In genomic region chr12:31818051-31818461, GRCm38 (mm10) we compare ENCODE assay signal across 12 mouse cellular contexts.
A peak's percentile ranks its signal among the peaks of the same experiment; 100 is the strongest.
DNase-seq lines count a peak whose midpoint lies in the region.
"Had no signal": no experiment of that assay in that cellular context is flagged by ENCODE, and none has a peak within 500 bp of the region (broad histone marks: within the 10 kb centered on the region; RNA-seq: fewer than 3 reads in every experiment).

No protein-coding gene starts in this region.

- 90% methylated on average over 3 of the region's 3 CpGs for WGBS in limb, embryonic 10.5 days

- no peaks in the 10 kb centered on the region for H3K27me3 ChIP-seq in limb, embryonic 10.5 days (ENCODE audit: low read depth, poor library complexity, severe bottlenecking)
- H3K27me3 ChIP-seq: limb, embryonic 15.5 days; stomach, embryonic 15.5 days had no signal

- no peak overlapping the region for H3K4me3 ChIP-seq in limb, embryonic 10.5 days
- H3K4me3 ChIP-seq: heart, adult 2 months; limb, embryonic 15.5 days; stomach, embryonic 15.5 days had no signal

- H3K27ac ChIP-seq in limb, embryonic 10.5 days: no peak overlapping the region
- H3K27ac ChIP-seq: heart, adult 2 months; limb, embryonic 15.5 days; macrophage; stomach, embryonic 15.5 days had no signal

- DNase-seq in heart, adult 8-10 months (ENCODE audit: low spot score): peak; percentile 19
- DNase-seq in heart, adult 11 months: no peak
- peak; percentile 30 for DNase-seq in testis, postnatal 14 days (ENCODE audit: low spot score)
- no peak for DNase-seq in testis, postnatal 10 days (ENCODE audit: low spot score)
- DNase-seq in cerebellum, postnatal 10 days: peak; percentile 49 to 66
- no peak for DNase-seq in limb, embryonic 10.5 days (ENCODE audit: low spot score)
- DNase-seq in urinary bladder, postnatal 14 days (ENCODE audit: low spot score): no peak
- DNase-seq in spleen, adult 12 weeks (ENCODE audit: low spot score): no peak
- DNase-seq: heart, adult 2 months had no signal

- H3K4me1 ChIP-seq in limb, embryonic 10.5 days: no peaks in the 10 kb centered on the region
- H3K4me1 ChIP-seq: limb, embryonic 15.5 days; stomach, embryonic 15.5 days had no signal

- H3K9me3 ChIP-seq in limb, embryonic 10.5 days (replicated peaks): no peaks in the 10 kb centered on the region
- H3K9me3 ChIP-seq: limb, embryonic 15.5 days; stomach, embryonic 15.5 days had no signal

- H3K36me3 ChIP-seq in limb, embryonic 10.5 days: no peaks in the 10 kb centered on the region
- H3K36me3 ChIP-seq: stomach, embryonic 15.5 days had no signal

Comparison
In these comparisons a context has a peak if more than half of its experiments do, and no peak if none do; other contexts are left out.
1. DNase-seq: peak in heart, adult 8-10 months (single experiment), testis, postnatal 14 days (single experiment) and cerebellum, postnatal 10 days (2 of 2); none in heart, adult 11 months (single experiment), testis, postnatal 10 days (single experiment), limb, embryonic 10.5 days (single experiment), urinary bladder, postnatal 14 days (single experiment) and spleen, adult 12 weeks (single experiment).